Mouse (Mus musculus) layer of hippocampus, adult 2 months (tissue): Measurements from ENCODE around the gene Col4a2. TPM values are rescaled to one million over a fixed set of nuclear protein-coding genes. Genes with fewer than 3 reads are reported as not detected.

ENCODE experiments used
- DNase-seq, 2 experiments: peaks; one replicate each; pipeline ENCODE4 v3.0.0; 2022; ENCODE audit warnings: low spot score in 2 of 2
- H3K27ac ChIP-seq: fragments of 200-600 bp; 2 replicates; pipeline ENCODE4 v1.8.1; 2022
- H3K4me3 ChIP-seq: fragments of 200-600 bp; 2 replicates; pipeline ENCODE4 v1.8.1; 2022; ENCODE audit warnings: mild to moderate bottlenecking
- CTCF ChIP-seq: fragments of 200-600 bp; conservative IDR thresholded peaks from 2 replicates; pipeline ENCODE4 v1.8.1; 2022; ENCODE audit warnings: antibody characterized with exemption, mild to moderate bottlenecking, moderate library complexity
- total RNA-seq, 2 experiments: library from RNA; stranded (reverse); gene quantifications; 2 replicates each; pipeline ENCODE4 v1.2.3; 2021

Gene Col4a2
- total RNA-seq, 2 experiments from 2014 or later = 53.7 to 55.4 TPM

DNA sequence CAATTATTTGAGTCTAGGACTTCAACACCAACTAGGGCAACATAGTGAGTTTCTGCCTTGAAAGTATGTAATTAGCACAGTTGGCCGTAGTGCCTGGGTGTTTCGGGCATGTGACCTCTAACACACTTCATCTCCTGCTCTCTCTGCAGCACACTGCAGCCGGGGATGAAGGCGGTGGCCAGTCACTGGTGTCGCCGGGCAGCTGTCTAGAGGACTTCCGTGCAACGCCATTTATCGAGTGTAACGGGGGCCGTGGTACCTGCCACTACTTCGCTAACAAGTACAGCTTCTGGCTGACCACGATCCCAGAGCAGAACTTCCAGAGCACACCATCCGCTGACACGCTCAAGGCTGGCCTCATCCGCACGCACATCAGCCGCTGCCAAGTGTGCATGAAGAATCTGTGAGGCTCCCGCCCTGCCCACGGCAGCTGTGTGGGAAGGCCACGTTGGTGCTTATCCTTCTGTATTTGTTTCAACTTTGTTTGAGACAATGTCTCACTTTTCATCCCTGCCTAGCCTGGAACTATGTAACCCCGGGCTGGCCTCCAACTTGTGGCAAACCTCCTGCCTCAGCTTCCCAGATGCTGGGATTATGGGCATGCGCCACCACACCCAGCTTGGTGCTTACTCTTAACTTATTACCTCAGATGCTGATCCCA, 135.4 kb downstream of the Col4a2 start:
- TF ChIP-seq CTCF = no peak
- Histone ChIP-seq H3K4me3 (no peak overlapping the region), H3K27ac (no peak overlapping the region)
- no peak for DNase-seq

DNA sequence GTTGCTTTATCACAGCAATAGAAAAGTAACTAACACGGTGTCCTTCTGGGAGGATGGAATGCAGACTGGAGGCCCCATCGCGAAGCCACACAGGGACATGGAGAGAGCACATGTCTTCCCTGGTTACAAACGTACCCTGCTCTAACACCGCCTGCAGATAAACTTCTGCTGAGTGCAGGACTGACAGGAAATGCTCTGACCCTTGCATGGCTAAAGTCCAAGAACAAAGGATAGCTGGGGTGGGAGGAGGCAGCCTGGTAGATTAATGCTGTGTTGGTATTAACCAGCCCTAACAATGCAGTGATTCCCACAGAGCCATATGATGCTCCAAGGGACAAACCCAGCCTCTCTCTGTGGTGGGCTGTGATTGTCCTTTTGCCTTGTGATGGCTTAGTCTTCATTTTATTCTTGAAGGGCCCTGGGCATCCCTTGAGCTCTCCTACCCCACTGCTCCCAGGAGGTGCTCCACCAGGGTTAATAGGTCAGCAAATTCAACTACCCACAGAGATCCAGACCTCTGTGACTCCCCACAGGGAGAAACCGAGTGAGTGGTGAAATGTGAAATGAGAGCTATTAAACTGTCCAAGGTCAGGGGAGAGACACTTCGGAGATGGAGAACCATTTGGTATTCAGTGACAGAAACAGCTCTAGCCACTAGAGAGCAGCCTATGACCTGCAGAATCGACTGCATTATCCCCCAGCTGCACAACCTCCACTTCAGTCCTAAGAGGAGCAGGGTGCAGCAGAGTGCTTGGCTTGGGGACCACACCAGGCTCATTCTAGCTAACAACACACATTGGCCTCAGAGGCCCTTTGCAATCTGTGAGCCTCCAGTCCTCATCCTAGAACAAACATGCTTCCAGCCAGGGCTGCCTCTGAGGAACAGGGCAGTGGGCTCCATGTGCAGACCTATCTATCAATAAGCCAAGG, 137.8 kb downstream of the Col4a2 start:
- TF ChIP-seq CTCF = peak; percentile 84
- H3K4me3 ChIP-seq = no peak overlapping the region
- peak in 1 of 2 experiments; percentile 44 for DNase-seq
- H3K27ac ChIP-seq = no peak overlapping the region

DNA sequence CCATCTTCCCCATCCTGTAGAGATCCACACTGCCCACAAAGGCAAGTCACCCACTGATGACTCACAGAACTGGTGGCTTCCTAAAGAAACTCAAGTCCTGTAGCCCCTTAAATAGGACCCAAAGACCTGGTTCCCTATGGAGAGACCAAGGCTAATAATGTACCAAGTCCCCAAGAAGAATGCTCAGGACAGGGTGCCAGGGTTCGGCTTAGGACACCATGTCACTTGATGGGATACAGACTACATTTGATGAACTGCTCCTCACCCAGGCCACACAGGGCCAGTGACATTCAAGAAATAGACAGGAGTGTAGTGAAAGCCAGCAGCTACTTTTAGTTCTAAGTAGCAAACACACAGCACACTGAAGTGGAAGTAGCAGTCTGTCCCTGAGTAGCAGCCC, 139.5 kb downstream of the Col4a2 start:
- Histone ChIP-seq H3K27ac (no peak overlapping the region), H3K4me3 (no peak overlapping the region)
- no peak for DNase-seq
- TF ChIP-seq CTCF = no peak

DNA sequence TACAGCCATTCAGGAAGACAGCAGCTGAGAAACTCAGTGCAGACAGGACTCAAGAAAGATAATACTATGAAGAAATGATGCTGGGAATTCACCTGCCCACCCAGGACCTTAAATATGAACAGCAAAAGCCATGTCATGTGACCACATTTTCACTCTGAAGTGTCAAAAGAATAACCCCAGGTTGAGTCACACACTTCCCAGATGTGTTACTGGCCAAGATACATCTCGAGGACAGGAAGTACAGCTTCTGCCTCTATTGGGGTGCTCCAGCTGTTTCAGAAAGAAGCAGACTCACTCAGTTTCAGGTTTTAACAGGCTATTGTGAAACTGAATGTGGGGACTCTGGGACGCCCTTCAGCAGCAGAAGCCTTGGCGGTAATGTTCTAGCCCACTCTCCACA, 140.0 kb downstream of the Col4a2 start:
- no peak for DNase-seq
- Histone ChIP-seq H3K4me3 (no peak overlapping the region), H3K27ac (peak overlapping the region; percentile 36; the same call in 1 of the 2 replicates)
- TF ChIP-seq CTCF = no peak

DNA sequence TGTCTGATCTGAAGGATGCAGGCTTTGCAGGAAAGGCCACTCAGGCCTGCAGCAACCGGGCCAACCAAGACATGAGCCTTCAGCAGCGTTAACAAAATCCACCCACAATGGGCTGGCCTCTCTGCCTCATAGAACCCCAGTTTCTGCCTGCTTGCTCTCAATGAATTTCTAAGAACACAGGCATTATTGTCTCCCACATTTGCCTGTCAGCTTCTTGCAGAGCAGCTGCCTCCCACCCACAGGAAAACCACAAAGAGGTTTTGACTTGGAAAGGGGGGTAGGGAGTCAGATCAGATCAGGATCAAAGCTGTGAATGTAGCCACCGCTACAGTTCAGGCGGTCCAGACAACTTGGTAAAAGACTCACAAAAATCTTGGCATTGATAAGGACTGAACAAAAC, 140.4 kb downstream of the Col4a2 start:
- Histone ChIP-seq H3K4me3 (no peak overlapping the region), H3K27ac (peak overlapping the region; percentile 36; the same call in 1 of the 2 replicates)
- TF ChIP-seq CTCF = no peak
- DNase-seq = no peak

DNA sequence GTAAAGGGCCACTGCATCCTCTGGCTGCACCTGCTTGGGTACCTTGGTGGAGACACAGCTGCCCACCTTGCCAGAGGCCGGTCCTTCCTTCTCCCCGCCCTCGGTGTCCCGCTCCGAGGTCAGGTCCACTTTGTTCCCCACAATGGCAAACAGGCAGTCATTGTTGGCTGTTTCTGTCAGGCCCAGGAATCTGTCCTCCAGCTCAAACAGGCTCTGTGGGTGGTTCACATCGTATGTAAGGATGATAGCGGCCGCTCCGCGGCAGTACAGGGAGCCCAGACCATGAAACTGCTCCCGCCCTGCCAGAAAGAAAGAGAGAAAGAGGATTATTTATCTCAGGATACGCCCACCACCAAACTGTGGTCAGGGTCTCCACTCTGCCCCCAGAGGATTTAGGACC, 141.6 kb downstream of the Col4a2 start:
- no peak for TF ChIP-seq CTCF
- DNase-seq = no peak
- no peak overlapping the region for H3K27ac ChIP-seq
- H3K4me3 ChIP-seq = no peak overlapping the region

DNA sequence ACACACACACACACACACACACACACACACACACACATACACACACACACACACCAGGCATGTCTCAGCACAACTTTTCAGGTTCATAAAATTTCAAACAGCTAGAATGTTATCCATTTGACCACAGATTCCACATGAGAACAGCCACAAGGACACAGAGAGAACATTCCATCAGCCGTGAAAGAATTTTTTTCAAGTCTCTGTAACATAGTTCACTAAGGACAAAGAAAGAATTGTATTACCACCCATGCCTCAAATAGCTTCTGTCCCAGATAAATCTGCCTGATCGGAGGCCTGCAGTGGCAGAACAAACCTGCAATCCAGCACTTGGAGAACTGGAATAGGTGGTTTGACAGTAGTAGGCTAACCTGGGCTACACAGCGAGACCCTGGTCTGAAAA, 144.7 kb downstream of the Col4a2 start:
- no peak for DNase-seq
- H3K27ac ChIP-seq = no peak overlapping the region
- no peak overlapping the region for H3K4me3 ChIP-seq
- no peak for TF ChIP-seq CTCF

DNA sequence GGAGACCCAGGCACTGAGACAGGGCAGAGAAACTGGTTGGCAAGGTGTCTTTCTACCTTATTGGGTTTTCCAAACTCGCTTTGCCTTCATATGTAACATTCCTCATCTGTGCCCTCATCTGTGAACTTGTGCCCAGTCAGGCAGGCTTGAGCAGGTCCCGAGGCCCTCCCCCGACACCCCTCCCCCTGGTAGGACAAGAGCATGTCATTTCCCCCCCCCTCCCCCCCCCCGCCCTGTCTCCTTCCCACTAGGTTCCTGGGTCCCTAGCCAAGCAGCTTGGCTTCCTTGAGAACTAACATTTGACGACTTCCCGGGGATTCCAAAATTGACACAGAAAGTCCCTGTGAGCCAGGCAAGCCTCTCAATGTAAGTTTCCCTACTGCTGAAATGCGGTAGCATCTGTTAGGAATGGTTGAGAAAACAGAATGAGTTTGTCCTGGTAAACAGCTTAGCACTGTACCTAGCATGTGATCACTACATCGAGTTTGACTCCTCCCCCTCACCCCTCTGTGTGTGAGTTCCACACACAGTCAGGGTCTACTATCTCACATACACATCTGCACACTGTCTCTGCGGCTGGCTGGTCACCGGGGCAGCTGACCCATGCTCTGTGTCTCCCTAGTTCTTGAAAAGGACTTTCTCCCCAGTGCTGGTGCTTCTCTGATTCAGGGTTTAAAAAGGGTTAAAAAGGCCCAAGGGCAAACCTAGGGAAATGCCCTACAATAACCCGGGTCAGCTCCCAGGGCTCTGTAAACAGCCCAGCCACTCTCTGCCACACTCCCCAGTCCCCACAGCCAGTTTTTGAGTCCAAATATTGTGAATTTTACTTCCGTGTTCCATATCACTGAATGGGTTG, 145.6 kb downstream of the Col4a2 start:
- no peak for DNase-seq
- Histone ChIP-seq H3K27ac (no peak overlapping the region), H3K4me3 (no peak overlapping the region)
- no peak for TF ChIP-seq CTCF

DNA sequence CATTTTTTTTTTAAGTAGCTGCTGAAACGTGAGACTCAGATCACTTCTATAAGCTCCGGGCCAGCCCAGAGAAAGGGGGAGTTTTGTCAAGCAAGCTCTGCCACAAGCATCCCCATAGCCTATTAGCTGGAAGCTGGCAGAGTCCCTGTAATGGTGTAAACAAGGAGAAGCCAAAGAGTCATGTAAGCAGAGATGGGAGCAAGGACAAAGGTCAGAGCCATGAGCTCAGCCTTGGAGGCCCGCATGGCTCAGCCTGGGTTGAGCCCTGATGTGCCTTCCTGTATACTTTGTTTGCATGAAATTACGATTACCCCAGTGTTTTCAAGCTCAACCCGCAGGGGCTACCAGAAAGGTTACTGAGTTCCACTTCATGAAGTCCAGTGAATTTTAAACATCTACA, 146.4 kb downstream of the Col4a2 start:
- no peak for DNase-seq
- H3K4me3 ChIP-seq = no peak overlapping the region
- TF ChIP-seq CTCF = no peak
- H3K27ac ChIP-seq = no peak overlapping the region

DNA sequence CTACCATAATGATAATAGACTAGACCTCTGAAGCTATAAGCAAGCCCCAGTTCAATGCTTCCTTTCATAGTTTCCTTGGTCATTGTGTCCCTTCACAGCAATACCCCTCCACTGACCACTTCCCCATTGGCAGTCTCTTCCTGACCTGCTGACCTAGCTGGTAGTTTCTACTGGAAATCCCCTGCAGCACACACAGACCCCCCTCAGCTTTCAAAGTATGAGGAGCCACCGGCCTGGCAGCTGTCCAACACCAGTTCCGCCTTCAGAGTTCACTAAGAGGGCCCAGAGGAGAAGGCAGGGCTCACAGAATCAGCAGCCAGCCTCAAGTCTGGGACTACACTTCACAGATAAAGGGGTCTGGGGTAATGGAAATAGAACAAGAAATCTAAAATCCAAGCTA, 148.3 kb downstream of the Col4a2 start:
- TF ChIP-seq CTCF = no peak
- Histone ChIP-seq H3K4me3 (no peak overlapping the region), H3K27ac (no peak overlapping the region)
- peak in 1 of 2 experiments; percentile 15 for DNase-seq

DNA sequence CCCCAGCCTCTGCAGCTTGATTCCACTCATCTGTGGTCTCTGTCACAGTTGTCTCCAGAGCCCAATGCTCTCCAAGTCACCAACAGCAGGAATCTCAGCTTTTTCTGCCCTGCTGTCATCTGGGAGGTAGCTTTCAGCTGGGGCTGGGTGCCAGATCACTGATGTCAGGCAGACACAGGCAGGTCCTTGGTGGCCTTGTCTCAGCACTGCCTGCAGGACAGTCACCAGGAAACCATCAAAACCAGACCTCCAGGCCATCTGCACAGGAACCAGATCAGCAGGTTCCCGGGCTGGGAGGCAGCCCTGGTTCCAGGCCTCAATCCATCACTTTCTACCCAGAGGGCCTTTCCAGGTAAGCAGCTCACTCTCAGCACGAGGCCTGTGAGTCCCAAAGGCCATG, 149.2 kb downstream of the Col4a2 start:
- DNase-seq = no peak
- H3K4me3 ChIP-seq = no peak overlapping the region
- TF ChIP-seq CTCF = no peak
- H3K27ac ChIP-seq = no peak overlapping the region

DNA sequence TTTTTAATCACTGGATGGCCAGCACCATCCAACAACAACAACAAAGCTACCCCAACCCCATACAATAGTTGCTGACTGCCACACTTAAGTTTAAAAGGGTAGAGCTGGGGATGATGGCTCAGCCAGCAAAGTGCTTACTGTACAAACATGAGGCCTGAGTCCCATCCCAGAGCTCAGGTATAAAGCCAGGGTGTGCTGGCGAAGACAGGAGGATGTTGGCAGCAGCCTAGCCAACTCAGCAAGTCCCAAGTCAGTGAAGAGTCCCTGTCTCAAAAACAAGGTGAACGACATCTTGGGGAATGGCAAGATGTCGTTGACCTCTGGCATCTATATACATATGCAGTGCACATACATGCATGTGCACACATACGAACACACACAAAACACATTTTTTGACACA, 150.0 kb downstream of the Col4a2 start:
- no peak overlapping the region for H3K27ac ChIP-seq
- DNase-seq = no peak
- TF ChIP-seq CTCF = no peak
- H3K4me3 ChIP-seq = no peak overlapping the region

DNA sequence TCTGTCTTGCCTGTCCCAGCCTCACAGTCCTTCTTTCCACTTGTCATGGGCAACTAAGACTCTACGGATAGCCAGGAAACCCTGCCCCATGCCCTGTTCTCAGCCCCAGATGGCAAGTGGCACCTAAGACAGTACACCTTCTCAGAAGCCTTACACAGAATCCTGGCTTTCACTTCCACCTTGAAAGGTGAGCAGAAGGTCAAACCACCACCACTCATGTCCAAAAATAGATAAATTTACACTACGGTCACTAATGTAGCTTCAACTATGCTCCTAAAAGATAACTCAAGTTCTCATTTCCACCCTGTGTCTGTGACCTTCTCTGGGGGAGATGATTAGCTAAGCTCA, 150.9 kb downstream of the Col4a2 start:
- TF ChIP-seq CTCF = no peak
- no peak for DNase-seq
- Histone ChIP-seq H3K4me3 (no peak overlapping the region), H3K27ac (no peak overlapping the region)
